Mouse (Mus musculus): ENCODE measurements around the gene Sprr2a1. TPM values are rescaled to one million over a fixed set of nuclear protein-coding genes. Genes with fewer than 3 reads are reported as not detected.

Sprr2a1 gene
- 0.02 and 0.04 TPM in 2 replicates for polyA plus RNA-seq (2012; rRNA removed)

GRCm38 (mm10) chr3:92215569-92215968 lies at the start of gene Sprr2a1, which contains the start of gene Sprr2a2:
TSS of gene Sprr2a1 (plus strand) at chr3:92215799.
TSS of gene Sprr2a2 (plus strand) at chr3:92215920.

Other genes with a start within 250 kb of the Sprr2a1 start
- gene Pglyrp3, start 201.2 kb upstream of the Sprr2a1 start, polyA plus RNA-seq (2012; rRNA removed), result not detected in 2 replicates
- gene Lor, start 132.7 kb upstream of the Sprr2a1 start, polyA plus RNA-seq (2012; rRNA removed), result 0.02 TPM in 2 replicates
- gene Prr9, start 91.9 kb upstream of the Sprr2a1 start, polyA plus RNA-seq (2012; rRNA removed), result not detected in 2 replicates
- not detected in 2 replicates for gene Lelp1, start 73.1 kb upstream of the Sprr2a1 start, polyA plus RNA-seq (2012; rRNA removed)
- 0.50 and 2.6 TPM in 2 replicates for gene Sprr2a2, start 121 bp downstream of the Sprr2a1 start, polyA plus RNA-seq (2012; rRNA removed)
- 0.10 TPM in 1 of 2 replicates, not detected in the other for gene Sprr2a3, start 69.6 kb downstream of the Sprr2a1 start, polyA plus RNA-seq (2012; rRNA removed)
- gene Sprr2b, start 100.8 kb downstream of the Sprr2a1 start, polyA plus RNA-seq (2012; rRNA removed), result 0.05 TPM in 1 of 2 replicates, not detected in the other
- not detected in 2 replicates for gene Sprr2d, start 123.3 kb downstream of the Sprr2a1 start, polyA plus RNA-seq (2012; rRNA removed)
- not detected in 2 replicates for gene Sprr2e, start 136.3 kb downstream of the Sprr2a1 start, polyA plus RNA-seq (2012; rRNA removed)
- gene Sprr2f, start 149.4 kb downstream of the Sprr2a1 start, polyA plus RNA-seq (2012; rRNA removed), result not detected in 2 replicates
- not detected in 2 replicates for gene Sprr2h, start 169.9 kb downstream of the Sprr2a1 start, polyA plus RNA-seq (2012; rRNA removed)
- not detected in 2 replicates for gene Sprr2i, start 192.2 kb downstream of the Sprr2a1 start, polyA plus RNA-seq (2012; rRNA removed)
- not detected in 2 replicates for gene Sprr2j-ps, start 202.3 kb downstream of the Sprr2a1 start, polyA plus RNA-seq (2012; rRNA removed)
- gene Gm9774, start 213.6 kb downstream of the Sprr2a1 start, polyA plus RNA-seq (2012; rRNA removed), result 1.9 and 3.1 TPM in 2 replicates
- gene Sprr2k, start 216.8 kb downstream of the Sprr2a1 start, polyA plus RNA-seq (2012; rRNA removed), result not detected in 2 replicates
- gene Sprr1b, start 223.0 kb downstream of the Sprr2a1 start, polyA plus RNA-seq (2012; rRNA removed), result not detected in 2 replicates
- gene Sprr3, start 242.9 kb downstream of the Sprr2a1 start, polyA plus RNA-seq (2012; rRNA removed), result not detected in 2 replicates